Mouse (Mus musculus) ES-E14 (cell line): ENCODE data around the gene Atp5g1.

Experiments used
- CHD2 ChIP-seq: IDR thresholded peaks from 2 replicates; pipeline ENCODE4 v1.6.1; 2014; ENCODE audit warnings: mild to moderate bottlenecking, low read depth, low read length, inconsistent platforms
- HCFC1 ChIP-seq: IDR thresholded peaks from 2 replicates; pipeline ENCODE4 v1.6.1; 2012; ENCODE audit warnings: low read length, inconsistent platforms, borderline replicate concordance; ENCODE audit not compliant: insufficient read depth
- MAFK ChIP-seq: IDR thresholded peaks from 2 replicates; pipeline ENCODE4 v1.6.1; 2014; ENCODE audit warnings: mild to moderate bottlenecking, low read depth, low read length, inconsistent platforms; ENCODE audit not compliant: insufficient read depth
- ZC3H11A ChIP-seq: IDR thresholded peaks from 2 replicates; pipeline ENCODE4 v1.6.1; 2012; ENCODE audit warnings: low read depth, mild to moderate bottlenecking, inconsistent platforms, low read length, borderline replicate concordance
- ZNF384 ChIP-seq: IDR thresholded peaks from 2 replicates; pipeline ENCODE4 v1.6.1; 2012; ENCODE audit warnings: low read depth, low read length, inconsistent platforms

GRCm38 (mm10) chr11:96064521-96065214, 10.8 kb downstream of the Atp5g1 start:
- TF ChIP-seq MAFK (no peak), CHD2 (no peak), ZNF384 (no peak), ZC3H11A (no peak), HCFC1 (no peak)
